Mouse (Mus musculus) forebrain, postnatal 0 days (tissue): Measurements from ENCODE around the gene Ube2e3. TPM values are rescaled to one million over a fixed set of nuclear protein-coding genes. Genes with fewer than 3 reads are reported as not detected.

ENCODE experiments used
- ATAC-seq: fragments of 200-750 bp; cut with Nextera tagmentation; 2 replicates; pipeline ENCODE4 v1.8.0; 2017; ENCODE audit warnings: mild to moderate bottlenecking, moderate library complexity
- DNase-seq: peaks from one replicate; pipeline ENCODE4 v3.0.0-alpha.2; 2015
- H3K27ac ChIP-seq: fragments of 300-500 bp; sonication (generic); 2 replicates; pipeline ENCODE4 v1.5.1; 2014; ENCODE audit warnings: low read depth, mild to moderate bottlenecking, antibody characterized with exemption, low read length, moderate library complexity, mixed read lengths
- H3K27me3 ChIP-seq: fragments of 300-500 bp; sonication (generic); 2 replicates; pipeline ENCODE4 v1.6.1; 2014; ENCODE audit warnings: mild to moderate bottlenecking, low read length, mixed read lengths; ENCODE audit not compliant: insufficient read depth
- H3K36me3 ChIP-seq: fragments of 300-500 bp; sonication (generic); 2 replicates; pipeline ENCODE4 v1.6.1; 2014; ENCODE audit warnings: mild to moderate bottlenecking, moderate library complexity; ENCODE audit not compliant: insufficient read depth
- H3K4me1 ChIP-seq: fragments of 300-500 bp; sonication (generic); 2 replicates; pipeline ENCODE4 v1.6.1; 2014; ENCODE audit warnings: antibody characterized with exemption; ENCODE audit not compliant: insufficient read depth
- H3K4me2 ChIP-seq: fragments of 300-500 bp; sonication (generic); 2 replicates; pipeline ENCODE4 v1.6.1; 2014; ENCODE audit warnings: low read depth, mild to moderate bottlenecking, moderate library complexity
- H3K4me3 ChIP-seq: fragments of 300-500 bp; sonication (generic); 2 replicates; pipeline ENCODE4 v1.5.1; 2014; ENCODE audit warnings: low read depth, low read length, mixed read lengths
- H3K9ac ChIP-seq: fragments of 300-500 bp; sonication (generic); 2 replicates; pipeline ENCODE4 v1.6.1; 2014; ENCODE audit warnings: mild to moderate bottlenecking
- H3K9me3 ChIP-seq: fragments of 300-500 bp; sonication (generic); 2 replicates; pipeline ENCODE4 v1.6.1; 2016; ENCODE audit warnings: low read length
- CTCF ChIP-seq: sonication (generic); IDR thresholded peaks from 2 replicates; pipeline ENCODE4 v1.5.1; 2016; ENCODE audit warnings: antibody characterized with exemption, control low read depth, low read depth
- WGBS: fragments of 180-500 bp; shearing (Covaris S2); extraction: QIAGEN DNeasy Blood & Tissue Kit; methylation state at CpG from one replicate; pipeline ENCODE4 v1.1.7; 2014; 5-methylcytosine and 5-hydroxymethylcytosine counted together
- polyA plus RNA-seq: library from polyadenylated mRNA; unstranded; fragments of >200 nt; fragmentation: Nextera tagmentation; extraction: Ambion mirVana; gene quantifications from 2 replicates; pipeline ENCODE4 v1.2.1, GENCODE M21; 2015
- total RNA-seq: library from RNA; depleted of rRNA; stranded (reverse); fragments of >200 nt; gene quantifications from 2 replicates; pipeline ENCODE4 v1.2.3, GENCODE M21; 2014

The Ube2e3 gene
- total and polyA plus RNA-seq, 2 experiments from 2014 or later: 226 to 248 TPM

GRCm38 (mm10) chr2:78869721-78870442 lies 2.0 kb downstream of the Ube2e3 start:
- Histone ChIP-seq H3K27me3 (no peaks in the 10 kb centered on the region), H3K9me3 (no peaks in the 10 kb centered on the region), H3K4me3 (peak overlapping the region; percentile 88), H3K4me1 (peaks cover 25% of the 10 kb centered on the region), H3K4me2 (peak overlapping the region; percentile 79), H3K36me3 (no peaks in the 10 kb centered on the region), H3K9ac (peak overlapping the region; percentile 97), H3K27ac (peak overlapping the region; percentile 96)
- TF ChIP-seq CTCF: no peak
- under 1% methylated on average over 35 of the region's 35 CpGs for WGBS
- peak; percentile 61 for DNase-seq
- ATAC-seq: no peak

- no peaks in the 10 kb centered on the region for H3K9me3 ChIP-seq
- WGBS: 3% methylated on average over 10 of the region's 10 CpGs
- peak overlapping the region; percentile 88 for H3K4me3 ChIP-seq
- DNase-seq: peak; percentile 35
- TF ChIP-seq CTCF: no peak
- peak overlapping the region; percentile 96; the same call in 1 of the 2 replicates for H3K27ac ChIP-seq
- ATAC-seq: no peak
- H3K27me3 ChIP-seq: no peaks in the 10 kb centered on the region
- peaks cover 28% of the 10 kb centered on the region for H3K4me1 ChIP-seq
- H3K9ac ChIP-seq: peak overlapping the region; percentile 97
- no peaks in the 10 kb centered on the region for H3K36me3 ChIP-seq
- peak overlapping the region; percentile 79 for H3K4me2 ChIP-seq
Observed at GRCm38 (mm10) chr2:78870443-78871025, 2.6 kb downstream of the Ube2e3 start.

- TF ChIP-seq CTCF: peak; percentile 65
- ATAC-seq: peak; percentile 21; the same call in 1 of the 2 replicates
- no peaks in the 10 kb centered on the region for H3K36me3 ChIP-seq
- H3K4me1 ChIP-seq: peaks cover 28% of the 10 kb centered on the region
- H3K9me3 ChIP-seq: no peaks in the 10 kb centered on the region
- peak overlapping the region; percentile 79 for H3K4me2 ChIP-seq
- no peaks in the 10 kb centered on the region for H3K27me3 ChIP-seq
- H3K27ac ChIP-seq: peak overlapping the region; percentile 77
- DNase-seq: peak; percentile 80
- H3K9ac ChIP-seq: peak overlapping the region; percentile 97
- H3K4me3 ChIP-seq: peak overlapping the region; percentile 88
- WGBS: 8% methylated on average over 8 of the region's 8 CpGs
Observed at GRCm38 (mm10) chr2:78871971-78872860, 4.3 kb downstream of the Ube2e3 start.

GRCm38 (mm10) chr2:78873946-78874345 lies 6.0 kb downstream of the Ube2e3 start:
- no peak overlapping the region for H3K9ac ChIP-seq
- peaks cover 28% of the 10 kb centered on the region for H3K4me1 ChIP-seq
- no peaks in the 10 kb centered on the region for H3K27me3 ChIP-seq
- TF ChIP-seq CTCF: no peak
- H3K9me3 ChIP-seq: no peaks in the 10 kb centered on the region
- WGBS: 22% methylated on average over 2 of the region's 2 CpGs
- no peaks in the 10 kb centered on the region for H3K36me3 ChIP-seq
- no peak for ATAC-seq
- H3K4me3 ChIP-seq: peak overlapping the region; percentile 23
- H3K4me2 ChIP-seq: peak overlapping the region; percentile 79
- no peak for DNase-seq
- H3K27ac ChIP-seq: no peak overlapping the region

GRCm38 (mm10) chr2:78876002-78876401 lies 8.1 kb downstream of the Ube2e3 start:
- H3K4me2 ChIP-seq: no peak overlapping the region
- no peak for TF ChIP-seq CTCF
- no peaks in the 10 kb centered on the region for H3K9me3 ChIP-seq
- peaks cover 21% of the 10 kb centered on the region for H3K4me1 ChIP-seq
- H3K9ac ChIP-seq: no peak overlapping the region
- DNase-seq: no peak
- H3K36me3 ChIP-seq: no peaks in the 10 kb centered on the region
- H3K4me3 ChIP-seq: no peak overlapping the region
- H3K27ac ChIP-seq: no peak overlapping the region
- no peaks in the 10 kb centered on the region for H3K27me3 ChIP-seq
- no peak for ATAC-seq

- no peaks in the 10 kb centered on the region for H3K9me3 ChIP-seq
- H3K4me1 ChIP-seq: no peaks in the 10 kb centered on the region
- H3K9ac ChIP-seq: no peak overlapping the region
- WGBS: 84% methylated on average over 1 of the region's 1 CpGs
- H3K36me3 ChIP-seq: no peaks in the 10 kb centered on the region
- H3K4me3 ChIP-seq: no peak overlapping the region
- ATAC-seq (no peak), DNase-seq (no peak)
- no peak overlapping the region for H3K27ac ChIP-seq
- H3K4me2 ChIP-seq: no peak overlapping the region
- no peaks in the 10 kb centered on the region for H3K27me3 ChIP-seq
- no peak for TF ChIP-seq CTCF
Observed at GRCm38 (mm10) chr2:78882068-78882467, 14.1 kb downstream of the Ube2e3 start.
